Mouse (Mus musculus) thymus, adult 2 months (tissue): ENCODE measurements around the gene Rars.
"Not testable (repeated sequence)": the region's sequence is repeated elsewhere in the genome, so short reads cannot be mapped to it uniquely, and the experiment has no call there.

Experiments used
- CTCF ChIP-seq: fragments of 200-500 bp; IDR thresholded peaks from 2 replicates; pipeline ENCODE4 v1.5.1; 2012; ENCODE audit warnings: mild to moderate bottlenecking, control low read depth, low read length, moderate library complexity, borderline replicate concordance; ENCODE audit not compliant: control insufficient read depth, poor library complexity, insufficient read depth; ENCODE audit errors: extremely low read depth
- POLR2A ChIP-seq: fragments of 200-500 bp; IDR thresholded peaks from 2 replicates; pipeline ENCODE4 v1.6.1; 2012; ENCODE audit warnings: mild to moderate bottlenecking, low read length, control low read depth, moderate library complexity; ENCODE audit not compliant: control insufficient read depth, poor library complexity, insufficient read depth; ENCODE audit errors: extremely low read depth

GRCm38 (mm10) chr11:35842560-35842959 is 8.3 kb upstream of the Rars start:
- TF ChIP-seq CTCF, POLR2A: not testable (repeated sequence)
